Mouse (Mus musculus): ENCODE data around the gene Gys1. TPM values are rescaled to one million over a fixed set of nuclear protein-coding genes. Genes with fewer than 3 reads are reported as not detected.
"Not testable (repeated sequence)": the region's sequence is repeated elsewhere in the genome, so short reads cannot be mapped to it uniquely, and the experiment has no call there.

Gys1 gene
- total RNA-seq (2021): 100 to 1,000 TPM; 275 to 279 TPM
- long read RNA-seq, experiment 1, transcript Gys1-201 (16 exons, 3,678 nt): major isoform, 55 of 148 reads
- long read RNA-seq, experiment 1, partial matches to known transcripts: 91 of 148 reads
- long read RNA-seq, experiment 1, other reads (novel, unspliced or antisense): 2 of 148 reads
- long read RNA-seq, experiment 2, transcript Gys1-201 (16 exons, 3,678 nt): major isoform, 62 of 185 reads
- long read RNA-seq, experiment 2, partial matches to known transcripts: 116 of 185 reads
- long read RNA-seq, experiment 2, other reads (novel, unspliced or antisense): 7 of 185 reads

DNA sequence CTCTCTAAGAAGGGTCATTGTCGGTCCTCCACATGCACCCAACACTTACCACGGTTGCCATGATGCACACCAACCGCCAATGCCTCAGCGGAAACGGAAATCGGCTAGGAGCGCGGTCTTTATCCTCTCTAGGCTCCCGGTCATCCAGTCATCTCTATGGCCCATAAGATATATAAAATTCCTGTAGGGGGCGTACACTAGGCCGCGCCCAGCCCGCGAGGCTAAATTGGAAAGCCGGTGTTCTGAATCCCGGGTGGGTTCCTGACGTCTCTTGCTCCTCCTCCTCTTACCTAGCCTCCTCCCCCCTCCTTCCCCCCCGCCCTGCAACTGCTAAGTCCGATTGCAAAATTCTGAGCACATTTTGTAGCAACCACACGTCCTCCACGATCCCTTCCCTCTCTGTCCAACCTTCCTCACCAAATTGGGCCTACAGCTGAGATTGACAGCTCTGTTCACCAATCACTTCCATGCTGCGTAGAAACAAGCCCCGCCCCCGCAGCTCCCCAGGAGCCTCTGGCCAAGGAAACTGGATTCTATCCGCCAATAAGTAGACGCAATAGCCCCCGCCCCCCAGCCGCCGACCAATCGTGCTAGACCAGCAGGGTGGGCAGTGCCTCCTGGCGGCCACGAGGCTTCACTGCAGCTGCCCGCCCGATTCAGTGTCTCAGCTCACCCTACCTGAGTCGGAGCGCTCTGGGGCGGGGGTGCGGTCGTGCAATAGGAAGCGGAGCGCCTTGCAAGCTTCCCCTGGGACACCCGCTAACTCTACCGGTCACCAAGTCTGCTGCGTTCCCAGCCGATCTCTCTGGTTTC lies at the start of gene Gys1:
Gene Gys1 (plus strand): TSS at position 642 of the 813 bp plus-strand sequence.
- intact Hi-C loops (cut with DNase I): loop anchor here (5.0 kb wide), 1 partner anchor 132 kb away; no protein-coding TSS in a partner anchor

DNA sequence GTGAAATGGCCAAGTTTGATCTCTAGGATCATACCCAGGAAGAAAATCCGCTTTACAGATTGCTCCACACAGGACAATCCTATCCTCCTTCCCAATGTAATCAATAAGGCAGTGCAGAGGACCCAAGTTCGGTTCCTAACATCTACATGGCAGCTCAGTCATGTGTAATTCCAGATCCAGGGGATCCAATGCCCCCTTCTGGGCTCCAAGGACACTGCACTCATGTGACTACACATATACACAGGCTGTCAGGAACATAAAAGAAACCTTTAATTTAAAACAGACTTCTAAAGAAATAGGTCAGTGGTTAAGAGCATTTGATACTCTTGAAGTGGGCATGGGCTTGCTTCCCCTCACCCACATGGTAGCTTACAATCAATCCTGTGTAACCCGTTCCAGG lies 48.6 kb upstream of the Gys1 start:
- DNase-seq: no peak
- intact Hi-C loops (cut with DNase I): loop anchor here (5.0 kb wide), 1 partner anchor 79 kb away; no protein-coding TSS in a partner anchor

More for the DNA sequence above, at the start of gene Gys1:
- DNase-seq: peak; percentile 100

DNA sequence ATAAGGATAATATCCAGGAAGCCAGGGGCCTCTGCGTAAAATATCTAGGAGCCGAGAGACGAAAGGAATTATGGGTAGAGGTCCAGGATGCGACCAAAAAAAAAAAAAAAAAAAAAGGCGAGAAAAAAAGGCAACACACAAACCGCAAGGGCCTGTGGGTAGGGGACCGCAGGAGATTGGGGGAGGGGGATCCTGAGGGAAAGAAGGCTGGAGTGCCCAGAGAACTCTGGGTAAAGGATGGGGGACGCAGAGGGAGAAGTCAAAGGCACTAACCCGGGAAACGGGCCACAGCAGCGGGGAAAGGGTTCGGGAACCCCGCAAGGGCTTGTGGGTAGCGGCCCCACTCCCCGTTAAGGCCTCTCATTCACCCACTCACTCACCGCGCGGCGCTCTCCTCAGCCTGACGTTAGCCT lies 39.5 kb upstream of the Gys1 start:
- peak in 1 of 2 experiments; percentile 32 for DNase-seq
- intact Hi-C loops (cut with DNase I): loop anchor here (5.0 kb wide), 1 partner anchor 93 kb away; no protein-coding TSS in a partner anchor

DNA sequence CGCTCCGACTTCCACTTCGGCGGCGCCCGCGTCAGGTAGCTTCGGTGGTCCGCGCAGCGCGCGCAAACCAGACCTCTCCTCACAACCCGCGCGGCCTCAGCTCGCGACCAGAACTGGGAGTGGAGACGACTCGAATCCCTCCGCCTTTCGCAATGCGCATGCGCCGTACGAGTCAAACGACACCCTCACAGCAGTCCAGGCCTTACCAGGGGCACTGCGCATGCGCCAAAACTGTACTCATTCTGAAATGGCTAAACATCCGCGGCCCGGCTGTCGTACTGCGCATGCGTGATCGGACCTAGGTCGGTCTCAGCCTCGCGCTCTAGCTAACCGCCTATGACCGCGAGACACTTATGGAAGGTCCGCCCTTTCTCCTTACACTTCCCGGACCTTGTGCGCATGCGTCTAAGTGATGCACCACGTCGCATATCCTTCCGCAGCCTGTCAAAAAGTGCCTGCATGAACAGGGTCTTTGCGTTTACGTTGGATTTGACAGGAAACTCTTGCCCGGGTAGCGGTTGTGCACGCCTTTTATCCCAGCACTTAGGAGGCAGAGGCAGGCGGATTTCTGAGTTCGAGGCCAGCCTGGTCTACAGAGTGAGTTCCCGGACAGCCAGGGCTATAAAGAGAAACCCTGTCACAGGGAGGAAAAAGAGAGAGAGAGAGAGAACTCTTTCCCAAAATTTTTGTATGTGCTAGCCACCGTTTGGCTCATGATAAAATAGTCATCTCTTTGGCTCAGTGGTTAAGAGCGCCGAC lies 38.9 kb upstream of the Gys1 start, which contains the start of gene Snrnp70:
Gene Snrnp70 (minus strand): TSS at position 165 of the 759 bp plus-strand sequence.
- DNase-seq: peak; percentile 100
- intact Hi-C loops (cut with DNase I): loop anchor here (5.0 kb wide), 1 partner anchor 93 kb away; no protein-coding TSS in a partner anchor

DNA sequence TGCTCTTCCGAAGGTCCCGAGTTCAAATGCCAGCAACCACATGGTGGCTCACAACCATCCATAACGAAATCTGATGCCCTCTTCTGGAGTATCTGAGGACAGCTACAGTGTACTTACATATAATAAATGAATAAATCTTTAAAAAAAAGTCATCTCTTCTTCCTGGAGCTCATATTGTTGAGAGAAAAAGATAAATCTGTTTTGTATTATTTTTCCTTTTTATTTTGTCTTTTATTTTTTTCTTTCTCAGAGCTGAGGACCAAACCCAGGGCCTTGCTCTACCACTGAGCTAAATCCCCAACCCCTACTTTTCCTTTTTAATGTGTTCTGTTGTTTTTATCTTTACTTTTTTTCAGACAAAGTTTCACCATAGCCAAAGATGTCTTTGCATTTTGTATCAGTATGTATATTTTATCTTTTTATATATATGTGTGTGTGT lies 38.3 kb upstream of the Gys1 start:
- intact Hi-C loops (cut with DNase I): loop anchor here (5.0 kb wide), 1 partner anchor 94 kb away; no protein-coding TSS in a partner anchor
- DNase-seq: not testable (repeated sequence)

DNA sequence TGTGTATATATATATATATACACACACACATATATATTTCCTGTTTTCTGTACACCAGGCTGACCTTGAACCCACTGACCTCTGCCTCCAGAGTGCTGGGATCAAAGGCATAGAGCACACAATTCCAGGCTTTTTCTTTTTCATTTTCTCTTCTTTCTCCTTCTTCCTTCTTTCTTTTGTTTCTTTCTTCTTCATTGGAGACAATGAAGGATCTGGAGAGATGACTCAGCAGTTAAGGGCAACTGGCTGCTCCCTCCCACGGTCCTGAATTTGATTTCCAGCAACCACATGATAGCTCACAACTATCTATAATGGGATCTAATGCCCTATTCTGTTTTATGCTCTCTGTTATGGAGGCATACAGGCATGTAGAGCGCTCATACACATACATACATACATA lies 37.9 kb upstream of the Gys1 start:
- intact Hi-C loops (cut with DNase I): loop anchor here (5.0 kb wide), 1 partner anchor 94 kb away; no protein-coding TSS in a partner anchor
- DNase-seq: no peak

DNA sequence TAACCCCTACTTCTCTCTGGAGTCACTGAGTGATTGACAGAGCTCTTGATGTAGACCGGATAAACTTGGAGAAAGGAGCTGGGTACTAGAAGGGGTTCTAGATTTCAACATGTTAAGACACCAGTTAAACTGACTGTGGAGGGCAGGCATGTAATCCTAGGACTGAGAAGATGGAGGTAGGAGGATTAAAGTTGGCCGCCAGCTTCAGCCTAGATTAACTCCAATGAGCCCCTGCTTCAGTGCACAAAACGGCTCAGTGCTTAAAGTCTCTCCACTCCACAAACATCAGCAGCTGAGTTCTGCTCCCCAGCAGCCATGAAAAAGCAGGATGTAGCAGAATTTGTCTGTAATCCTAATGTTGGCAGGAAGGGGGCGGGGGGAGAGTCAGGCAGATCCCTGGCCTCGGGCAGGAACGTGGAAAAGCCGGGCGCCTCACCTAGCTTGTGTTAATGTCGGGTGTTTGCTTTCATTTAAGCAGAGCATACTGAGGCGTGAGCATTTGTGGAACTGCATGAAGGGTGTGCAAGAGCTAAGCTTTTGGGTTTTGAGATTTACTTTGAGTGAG lies 33.0 kb upstream of the Gys1 start:
- intact Hi-C loops (cut with DNase I): no loop called here
- DNase-seq: no peak

DNA sequence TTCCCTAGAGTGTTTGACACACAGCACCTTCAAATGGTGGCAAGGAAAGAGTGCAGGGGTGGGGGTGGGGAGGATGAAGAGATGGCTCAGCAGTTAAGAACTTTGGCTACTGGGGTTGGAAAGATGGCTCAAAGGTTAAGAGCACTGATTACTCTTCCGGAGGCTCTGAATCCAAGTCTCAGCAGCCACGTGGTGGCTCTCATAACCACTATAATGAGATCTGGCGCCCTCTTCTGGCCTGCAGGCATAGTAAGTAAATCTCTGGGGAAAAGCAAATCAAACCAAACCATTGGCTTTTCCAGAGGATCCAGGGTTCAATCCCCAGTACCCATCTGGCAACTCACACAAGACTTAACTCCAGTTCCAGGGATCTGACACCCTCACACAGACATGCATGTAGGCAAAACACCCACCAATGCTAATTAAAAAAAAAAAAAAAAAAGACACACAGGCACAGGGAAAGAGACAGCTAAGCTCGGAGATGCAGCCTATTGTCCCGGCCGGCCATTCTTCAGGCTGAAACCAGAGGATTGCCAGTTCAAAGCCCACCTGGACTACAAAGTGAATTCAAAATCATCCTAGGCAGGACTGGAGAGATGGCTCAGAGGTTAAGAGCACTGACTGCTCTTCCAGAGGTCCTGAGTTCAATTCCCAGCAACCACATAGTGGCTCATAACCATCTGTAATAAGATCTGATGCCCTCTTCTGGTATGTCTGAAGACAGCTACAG lies 30.9 kb upstream of the Gys1 start:
- DNase-seq: peak in 1 of 2 experiments; percentile 57
- intact Hi-C loops (cut with DNase I): no loop called here

DNA sequence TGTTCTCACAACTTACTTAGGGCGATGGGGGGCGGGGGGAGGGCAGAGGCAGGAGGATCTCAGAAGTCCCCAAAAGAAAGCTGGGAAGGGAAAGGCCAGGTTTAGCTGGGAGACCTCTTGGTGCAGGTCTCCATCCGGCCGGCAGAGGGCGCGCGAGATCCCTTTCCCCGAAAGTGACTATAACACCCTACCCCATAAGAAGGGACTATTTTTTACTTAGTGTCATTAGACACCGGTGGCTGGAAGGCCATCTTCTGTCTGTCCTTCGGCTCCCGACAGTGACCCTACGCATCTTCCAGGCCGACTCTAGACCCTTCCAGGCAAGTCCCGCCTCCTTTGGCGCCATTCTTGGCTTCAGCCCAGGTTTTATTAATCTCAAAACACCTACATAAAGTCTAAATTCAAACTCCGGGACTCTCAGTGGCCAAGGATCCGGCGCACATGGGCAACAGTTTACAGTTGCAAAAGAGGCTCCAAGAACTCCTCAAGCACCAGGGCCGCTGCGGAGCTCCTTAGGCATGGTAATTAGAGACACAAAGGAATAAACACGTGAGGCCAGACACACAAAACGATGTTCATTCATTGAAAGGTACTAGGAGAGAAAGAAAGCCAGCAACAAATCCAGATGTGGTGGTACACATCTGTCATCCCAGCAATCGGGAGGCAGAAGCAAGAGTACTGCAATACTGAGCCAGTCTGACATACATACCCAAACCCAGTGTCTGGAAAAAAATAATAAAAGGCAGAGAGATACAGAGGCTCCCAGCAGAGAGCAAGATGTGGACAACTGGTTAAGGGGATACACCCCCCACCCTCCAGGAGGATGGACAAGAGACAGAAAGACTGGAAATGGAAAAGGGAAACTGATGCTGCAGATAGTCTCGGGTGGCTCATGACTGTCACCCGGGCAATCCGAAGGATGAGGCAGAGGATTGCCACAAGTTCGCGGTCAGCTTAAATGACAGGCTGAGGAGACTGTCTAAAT lies 29.3 kb upstream of the Gys1 start, which contains the start of gene Kcna7:
Gene Kcna7 (plus strand): TSS at position 563 of the 985 bp plus-strand sequence.
- intact Hi-C loops (cut with DNase I): loop anchor here (1.0 kb wide), 1 partner anchor 33 kb away; the partner anchor contains the start of gene Ruvbl2
- DNase-seq: peak; percentile 74 to 80

DNA sequence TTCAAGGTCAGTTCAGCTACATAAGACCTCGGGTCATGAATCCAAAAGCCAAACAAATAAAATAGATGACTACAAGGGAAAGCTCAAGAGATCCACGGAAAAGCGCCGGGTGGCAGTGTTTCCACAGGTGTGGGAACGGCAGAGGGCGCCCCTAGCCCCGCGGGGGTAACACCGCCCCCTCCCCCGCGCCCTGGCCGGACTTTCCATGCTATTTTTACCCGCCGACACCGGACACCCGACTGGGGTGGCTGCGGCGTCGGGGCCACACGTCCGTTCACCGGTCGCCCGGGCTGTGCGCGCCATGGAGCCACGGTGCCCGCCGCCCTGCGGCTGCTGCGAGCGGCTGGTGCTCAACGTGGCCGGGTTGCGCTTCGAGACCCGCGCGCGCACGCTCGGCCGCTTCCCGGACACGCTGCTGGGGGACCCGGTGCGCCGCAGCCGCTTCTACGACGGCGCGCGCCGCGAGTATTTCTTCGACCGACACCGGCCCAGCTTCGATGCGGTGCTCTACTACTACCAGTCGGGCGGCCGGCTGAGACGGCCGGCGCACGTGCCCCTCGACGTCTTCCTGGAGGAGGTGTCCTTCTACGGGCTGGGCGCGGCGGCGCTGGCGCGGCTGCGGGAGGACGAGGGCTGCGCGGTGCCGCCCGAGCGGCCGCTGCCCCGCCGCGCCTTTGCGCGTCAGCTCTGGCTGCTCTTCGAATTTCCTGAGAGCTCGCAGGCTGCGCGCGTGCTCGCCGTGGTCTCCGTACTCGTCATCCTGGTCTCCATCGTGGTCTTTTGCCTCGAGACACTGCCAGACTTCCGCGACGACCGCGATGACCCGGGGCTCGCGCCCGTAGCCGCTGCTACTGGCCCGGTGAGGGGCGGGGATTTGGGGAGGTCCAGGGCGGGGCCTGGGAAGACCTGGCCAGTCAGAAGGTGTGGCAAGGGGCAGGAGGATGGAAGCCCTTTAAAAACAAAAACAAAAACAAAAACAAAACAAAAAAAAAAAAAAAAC lies 28.2 kb upstream of the Gys1 start:
- intact Hi-C loops (cut with DNase I): loop anchor here (1.0 kb wide), 1 partner anchor 32 kb away; the partner anchor contains the start of gene Ruvbl2
- peak; percentile 67 to 72 for DNase-seq

DNA sequence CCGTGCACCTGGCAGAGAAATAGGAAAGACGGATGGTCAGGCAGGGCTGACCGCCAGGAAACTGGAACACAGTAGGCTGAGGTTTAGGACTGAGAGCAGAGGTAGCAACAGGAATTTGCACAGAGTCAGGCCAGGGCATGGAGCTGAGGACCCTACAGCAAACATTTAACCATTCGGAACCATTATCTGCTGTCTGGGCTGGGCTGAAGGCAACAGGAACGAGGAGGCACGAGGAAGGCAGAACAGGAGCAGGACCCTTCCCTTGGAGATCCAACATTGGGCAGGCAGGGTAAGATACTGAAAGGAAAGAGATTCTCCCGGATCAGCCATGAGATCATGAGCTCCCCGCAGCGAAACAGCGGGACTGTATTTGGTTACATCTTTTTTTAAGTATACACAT lies 26.8 kb upstream of the Gys1 start:
- intact Hi-C loops (cut with DNase I): no loop called here
- no peak for DNase-seq

DNA sequence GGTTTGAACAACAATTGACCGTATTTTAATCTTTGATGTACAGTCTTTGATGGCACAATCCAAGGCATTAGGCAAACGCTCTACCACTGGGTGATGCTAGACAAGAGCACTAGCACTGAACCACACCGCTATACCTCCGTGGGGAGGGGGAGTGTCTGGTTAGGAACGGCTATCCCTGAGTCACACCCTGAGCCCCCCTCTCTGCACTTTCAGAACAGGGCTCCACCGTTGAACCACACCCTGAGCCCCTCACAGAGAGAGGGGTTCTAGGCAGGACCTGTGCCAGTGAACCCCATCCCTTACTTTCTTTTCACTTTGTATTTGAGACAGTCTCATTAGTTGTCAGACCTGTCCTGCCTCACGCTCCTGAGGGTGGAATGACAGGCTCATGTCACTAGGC lies 26.3 kb upstream of the Gys1 start:
- intact Hi-C loops (cut with DNase I): no loop called here
- DNase-seq: no peak

DNA sequence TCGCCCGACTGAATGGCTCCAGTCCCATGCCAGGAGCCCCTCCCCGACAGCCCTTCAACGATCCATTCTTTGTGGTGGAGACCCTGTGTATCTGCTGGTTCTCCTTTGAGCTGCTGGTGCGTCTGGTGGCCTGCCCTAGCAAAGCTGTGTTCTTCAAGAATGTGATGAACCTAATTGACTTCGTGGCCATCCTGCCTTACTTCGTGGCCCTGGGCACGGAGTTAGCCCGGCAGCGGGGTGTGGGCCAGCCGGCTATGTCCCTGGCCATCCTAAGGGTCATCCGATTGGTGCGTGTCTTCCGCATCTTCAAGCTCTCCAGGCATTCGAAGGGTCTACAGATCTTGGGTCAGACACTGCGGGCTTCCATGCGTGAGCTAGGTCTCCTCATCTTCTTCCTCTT lies 25.7 kb upstream of the Gys1 start:
- DNase-seq: no peak
- intact Hi-C loops (cut with DNase I): no loop called here

DNA sequence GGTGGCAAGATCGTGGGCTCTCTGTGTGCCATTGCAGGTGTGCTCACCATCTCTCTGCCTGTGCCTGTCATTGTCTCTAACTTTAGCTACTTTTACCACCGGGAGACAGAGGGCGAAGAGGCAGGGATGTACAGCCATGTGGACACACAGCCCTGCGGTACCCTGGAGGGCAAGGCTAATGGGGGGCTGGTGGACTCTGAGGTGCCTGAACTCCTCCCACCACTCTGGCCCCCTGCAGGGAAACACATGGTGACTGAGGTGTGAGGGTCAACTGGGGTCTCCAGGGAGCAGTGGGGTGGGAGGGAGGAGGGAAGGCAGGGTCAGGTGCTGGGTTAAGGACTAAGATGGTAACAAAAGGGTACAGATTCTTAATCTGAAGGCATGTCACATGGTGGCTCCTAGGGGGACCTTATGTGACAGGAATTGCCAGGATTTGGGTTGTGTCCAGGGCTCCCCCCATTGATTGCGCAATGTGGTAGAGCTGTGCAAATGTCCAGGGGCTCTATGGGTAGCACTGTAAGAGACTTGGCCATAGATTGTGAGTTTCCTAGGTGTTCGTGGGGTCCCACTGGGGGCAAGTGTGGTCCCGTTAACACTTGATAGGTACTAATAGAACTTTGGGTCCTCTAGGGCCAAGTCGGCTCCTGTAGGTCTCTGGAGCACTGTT lies 25.0 kb upstream of the Gys1 start:
- intact Hi-C loops (cut with DNase I): no loop called here
- no peak for DNase-seq

DNA sequence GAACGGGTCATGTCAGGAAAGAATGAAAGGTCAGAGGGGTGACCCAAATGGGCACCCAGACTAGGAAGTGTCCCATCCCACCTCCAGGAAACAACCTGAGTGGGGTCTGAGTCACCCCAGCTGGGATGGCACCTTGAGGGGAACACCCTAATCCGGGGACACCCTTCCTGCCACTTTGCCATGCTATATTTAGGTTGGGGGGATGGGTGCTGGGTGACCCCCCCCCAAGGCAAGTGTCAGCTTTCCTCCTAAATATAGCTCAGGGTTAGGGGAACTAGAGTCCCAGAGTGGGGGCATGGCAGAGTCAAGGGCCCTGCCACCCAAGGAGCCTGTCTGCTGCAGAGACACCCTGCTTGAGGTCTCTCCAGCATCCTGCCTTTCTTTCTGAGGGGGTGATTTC lies 22.2 kb upstream of the Gys1 start:
- DNase-seq: peak in 1 of 2 experiments; percentile 40
- intact Hi-C loops (cut with DNase I): no loop called here
